Mouse (Mus musculus) telencephalon, adult 2 months (tissue): ENCODE measurements around the gene Msh4.

Experiments used
- DNase-seq: peaks from one replicate; pipeline ENCODE4 v3.0.0-alpha.2; 2011; ENCODE audit warnings: low read depth, low spot score

Gene Msh4

DNA sequence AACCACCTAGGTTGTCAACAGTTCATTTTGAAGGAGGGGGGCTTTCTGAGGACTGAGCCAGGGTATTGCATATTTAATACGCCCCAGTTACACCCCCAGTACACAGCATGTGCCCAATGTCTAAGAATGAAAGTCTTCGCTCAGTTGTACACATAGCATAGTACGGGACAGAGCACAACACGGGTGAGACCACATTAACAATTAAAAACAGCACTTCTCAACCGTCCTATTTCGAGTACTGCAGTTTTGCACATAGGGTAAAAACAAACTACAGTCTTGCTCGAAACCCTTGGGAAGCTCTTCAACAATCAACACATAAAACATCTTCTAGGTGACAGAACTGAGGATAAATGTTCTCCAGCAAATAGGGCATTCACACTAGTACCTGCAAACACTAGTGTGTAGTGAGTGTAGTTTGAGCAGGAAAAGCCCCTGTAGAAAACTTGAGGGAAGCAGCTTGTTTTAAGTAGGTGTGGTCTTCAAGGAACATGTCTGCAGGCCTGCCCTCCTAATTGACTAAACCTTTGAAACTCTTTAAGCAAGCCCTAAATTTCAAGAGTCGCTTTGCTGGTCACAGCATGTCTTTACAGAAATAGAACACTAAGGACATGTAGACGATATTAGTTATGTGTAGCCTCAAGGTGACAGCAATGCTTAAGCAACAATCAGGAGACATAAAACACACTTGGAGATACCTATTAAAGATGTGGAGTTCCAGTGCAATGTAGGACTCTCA is at the start of gene Msh4:
Gene Msh4, minus strand, starts transcription at position 3 of the 736 bp plus-strand sequence.
- DNase-seq = no peak

GRCm38 (mm10) chr3:153948176-153948575 is 42.2 kb upstream of the Msh4 start:
- no peak for DNase-seq

DNA sequence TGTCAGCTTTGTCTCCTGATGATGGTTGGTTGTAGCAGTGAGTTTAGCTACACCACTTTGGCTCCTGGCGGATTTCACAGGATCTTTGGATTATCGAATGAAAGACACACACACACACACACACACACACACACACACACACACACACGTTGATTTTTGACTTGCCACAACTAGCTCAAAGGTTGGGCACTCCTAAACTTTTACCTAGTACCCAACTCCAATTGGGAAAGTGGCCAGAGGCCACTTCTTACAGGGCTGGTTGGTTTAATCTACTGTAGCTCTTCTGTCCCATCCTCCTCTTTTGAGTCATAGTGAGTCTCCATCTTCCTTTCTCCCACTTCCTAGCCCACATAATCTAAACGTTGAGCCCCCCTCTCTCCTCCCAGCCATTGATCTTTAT is 41.3 kb upstream of the Msh4 start:
- no peak for DNase-seq

GRCm38 (mm10) chr3:153944335-153944990 is 38.5 kb upstream of the Msh4 start, which contains the start of gene Acadm:
TSS of gene Acadm (minus strand) at chr3:153944632.
- DNase-seq = peak; percentile 88

GRCm38 (mm10) chr3:153943901-153944334 is 38.0 kb upstream of the Msh4 start:
- DNase-seq = no peak

- DNase-seq = no peak
Measured at GRCm38 (mm10) chr3:153943003-153943640, 37.2 kb upstream of the Msh4 start.

DNA sequence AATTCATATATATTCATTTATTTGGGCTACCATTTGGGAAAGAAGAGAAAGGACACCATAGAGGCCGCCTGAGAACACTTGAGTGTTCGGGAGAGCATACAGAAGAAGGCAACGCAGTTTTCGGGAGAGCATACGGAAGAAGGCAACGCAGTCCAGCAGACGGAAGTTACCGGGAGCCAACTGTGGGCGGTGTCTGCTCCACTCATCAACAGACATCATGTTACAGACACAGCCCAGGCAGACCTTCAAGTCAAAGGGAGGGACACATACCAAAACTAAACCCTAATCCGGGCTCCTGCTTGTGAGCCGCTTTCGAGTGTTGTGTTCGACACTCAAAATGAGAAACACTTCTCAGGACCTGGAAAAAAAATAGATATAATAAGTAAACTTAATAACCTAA is 35.7 kb upstream of the Msh4 start:
- DNase-seq = no peak

DNA sequence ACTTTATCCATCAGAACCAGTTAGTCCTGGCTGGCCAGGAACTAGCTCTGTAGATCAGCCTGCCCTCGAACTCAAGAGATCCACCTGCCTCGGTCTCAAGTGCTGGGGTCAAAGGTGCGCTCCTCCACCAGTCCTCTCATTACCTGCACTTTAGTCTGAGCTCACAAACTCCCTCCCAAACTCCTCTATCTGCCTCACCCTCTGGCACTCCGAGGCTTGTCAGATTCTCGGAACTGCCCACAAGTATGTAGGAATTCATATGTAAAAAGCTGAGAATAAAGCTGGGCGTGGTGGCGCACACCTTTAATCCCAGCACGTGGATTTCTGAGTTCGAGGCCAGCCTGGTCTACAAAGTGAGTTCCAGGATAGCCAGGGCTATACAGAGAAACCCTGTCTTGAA is 34.5 kb upstream of the Msh4 start:
- DNase-seq = no peak

DNA sequence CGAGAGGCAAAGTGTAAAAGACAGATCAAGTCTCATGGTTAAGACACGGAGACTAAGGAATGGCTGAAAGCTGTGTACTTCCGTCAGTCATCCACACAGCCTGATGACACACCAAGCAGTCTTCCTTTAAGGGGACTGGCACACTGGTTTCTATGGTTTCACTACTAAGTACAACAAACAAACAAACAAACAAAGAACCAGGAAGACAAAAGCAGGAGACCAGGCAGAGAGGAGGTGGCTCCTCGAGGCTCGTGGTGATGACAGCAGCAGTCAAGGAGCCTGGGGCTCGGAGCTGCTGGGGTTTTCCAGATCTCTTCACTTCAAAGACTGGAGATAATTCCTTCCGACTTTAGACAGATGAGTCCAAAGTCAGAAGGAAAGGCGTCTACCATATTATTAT is 34.1 kb upstream of the Msh4 start:
- DNase-seq = no peak

GRCm38 (mm10) chr3:153937116-153937810 is 31.3 kb upstream of the Msh4 start:
- DNase-seq = no peak

- no peak for DNase-seq
Measured at GRCm38 (mm10) chr3:153935878-153936277, 29.9 kb upstream of the Msh4 start.

DNA sequence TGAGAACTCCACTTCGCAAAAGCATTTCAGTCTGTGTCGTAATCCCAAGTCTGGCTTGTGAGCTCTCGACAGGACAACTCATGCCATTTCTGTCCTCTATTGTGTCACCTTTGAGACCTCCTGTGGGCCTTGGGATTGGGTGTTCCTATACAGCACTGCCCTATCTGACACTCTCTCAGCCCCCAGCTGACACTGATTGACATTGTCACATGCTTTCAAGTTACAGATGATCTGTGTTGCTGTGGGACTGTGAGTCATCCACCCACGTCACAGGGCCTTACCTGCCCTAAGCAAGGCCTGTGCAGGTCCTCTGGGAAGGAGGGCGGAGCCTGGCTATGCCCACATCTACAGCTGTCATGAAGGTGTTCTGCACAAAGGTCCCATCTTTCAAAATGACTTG is 26.5 kb upstream of the Msh4 start:
- DNase-seq = no peak

DNA sequence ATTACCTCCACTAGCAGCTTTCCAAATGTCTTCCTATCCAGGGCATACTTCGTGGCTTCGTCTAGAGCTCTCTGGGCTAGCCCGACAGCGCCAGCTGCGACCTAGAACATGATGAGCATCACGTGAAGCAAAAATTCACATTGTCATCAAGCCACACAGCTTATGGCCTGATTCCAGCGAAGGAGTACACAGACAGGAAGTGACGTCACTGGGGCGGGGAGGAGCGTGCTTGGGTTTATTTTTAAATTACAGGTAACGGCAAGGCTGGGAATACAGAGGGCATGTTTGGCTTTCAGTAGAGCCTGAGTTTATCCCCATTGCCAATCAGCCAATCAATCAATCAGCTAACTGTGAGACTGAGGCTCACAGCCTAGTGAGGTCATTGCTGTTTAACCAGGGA is 23.6 kb upstream of the Msh4 start:
- DNase-seq = no peak

DNA sequence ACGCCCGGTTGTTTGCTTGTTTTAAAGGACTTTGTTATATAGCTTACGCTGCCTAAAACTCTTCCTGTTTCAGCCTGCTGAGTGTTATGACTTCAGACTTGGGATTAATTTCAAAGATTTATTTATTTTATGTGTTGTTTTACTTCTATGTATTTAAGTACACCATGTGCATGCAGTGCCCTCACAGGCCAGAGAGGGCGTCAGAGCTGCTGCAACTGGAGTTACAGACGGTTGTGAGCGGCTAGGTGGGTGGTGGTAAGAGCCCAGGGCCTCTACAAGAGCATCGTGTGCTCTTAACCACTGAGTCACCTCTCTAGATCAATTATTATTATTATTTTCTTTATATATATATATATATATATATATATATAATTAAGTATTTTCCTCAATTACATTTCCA is 20.4 kb upstream of the Msh4 start:
- no peak for DNase-seq

- no peak for DNase-seq
Measured at GRCm38 (mm10) chr3:153921147-153921910, 15.4 kb upstream of the Msh4 start.

- no peak for DNase-seq
Measured at GRCm38 (mm10) chr3:153917200-153917599, 11.3 kb upstream of the Msh4 start.

DNA sequence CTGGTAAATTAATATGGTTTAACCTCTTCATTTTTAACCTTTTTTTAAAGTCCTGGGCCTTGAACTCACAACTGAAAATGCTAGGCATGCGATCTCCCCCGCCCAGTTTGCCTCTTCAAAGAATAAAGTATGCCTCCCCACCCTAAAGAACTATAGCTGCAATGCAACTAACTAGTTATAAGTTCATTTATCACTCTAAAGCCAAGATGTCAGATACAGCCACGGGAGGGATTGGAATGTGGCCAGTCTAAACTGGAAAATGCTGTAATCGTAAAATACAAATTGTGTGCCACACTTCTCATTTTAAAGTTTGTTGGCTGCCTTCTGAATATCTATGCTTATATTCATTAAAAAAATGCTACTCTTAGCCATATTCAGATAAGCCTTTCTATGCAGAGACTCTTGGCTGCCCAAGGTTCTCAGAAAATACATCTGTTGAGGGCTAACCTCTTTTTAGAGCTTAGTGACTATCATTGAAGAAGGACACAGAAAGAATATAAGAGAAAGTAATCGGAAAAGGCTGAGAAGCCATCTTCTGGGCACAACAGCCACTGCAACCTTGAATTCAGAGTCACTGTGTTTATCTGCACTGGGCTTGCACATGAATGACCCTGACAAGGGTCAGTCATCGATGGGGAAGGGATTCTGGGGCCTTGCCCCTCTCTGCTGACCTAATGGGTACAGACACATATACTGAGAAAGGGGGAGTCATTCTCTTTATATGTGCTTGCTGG is 7.7 kb upstream of the Msh4 start:
- DNase-seq = no peak

- peak; percentile 93 for DNase-seq
Measured at GRCm38 (mm10) chr3:153912546-153913509, 6.9 kb upstream of the Msh4 start, which contains the start of gene Rabggtb. TSS of gene Rabggtb (minus strand) at chr3:153913009.

DNA sequence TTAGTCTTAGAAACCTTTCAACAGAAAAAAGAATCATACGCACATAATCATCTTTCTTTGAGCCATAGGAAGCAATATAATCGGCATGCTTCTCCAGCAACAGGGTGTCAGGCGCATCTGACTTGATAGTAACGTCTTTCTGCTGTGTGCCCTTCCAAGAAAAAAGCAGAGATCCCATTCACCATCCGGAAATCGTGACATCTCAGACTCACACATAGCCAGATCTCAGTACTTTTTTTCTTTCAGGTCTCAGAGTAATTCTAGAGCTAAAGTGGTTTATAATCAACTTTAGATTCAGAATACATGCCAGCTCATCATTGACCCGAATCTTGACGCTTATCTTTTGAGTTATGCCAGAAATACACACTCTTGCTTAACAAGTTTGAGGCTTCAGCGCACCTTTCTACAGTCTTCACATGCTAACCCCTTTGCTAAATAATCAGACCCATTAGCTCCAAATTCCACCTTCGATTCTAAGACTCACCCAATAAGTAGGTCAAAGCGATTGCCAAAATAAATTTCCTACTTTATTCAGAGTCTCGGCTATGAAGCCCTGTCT is 6.0 kb upstream of the Msh4 start:
- no peak for DNase-seq
